Mouse (Mus musculus) hindbrain, embryonic 11.5 days (tissue): ENCODE data around the gene Kcna1. TPM values are rescaled to one million over a fixed set of nuclear protein-coding genes. Genes with fewer than 3 reads are reported as not detected.

Source experiments
- ATAC-seq: fragments of 200-750 bp; cut with Nextera tagmentation; 2 replicates; pipeline ENCODE4 v1.8.0; 2017; ENCODE audit warnings: mild to moderate bottlenecking, moderate TSS enrichment, moderate library complexity; ENCODE audit not compliant: low FRiP score
- DNase-seq: peaks from one replicate; pipeline ENCODE4 v3.0.0-alpha.2; 2015; ENCODE audit warnings: low spot score
- H3K27ac ChIP-seq: fragments of 300-500 bp; sonication (generic); 2 replicates; pipeline ENCODE4 v1.5.1; 2014; ENCODE audit warnings: mild to moderate bottlenecking, low read depth, low read length
- H3K27me3 ChIP-seq: fragments of 300-500 bp; sonication (generic); 2 replicates; pipeline ENCODE4 v1.6.1; 2014; ENCODE audit warnings: mild to moderate bottlenecking, low read length, moderate library complexity, mixed read lengths; ENCODE audit not compliant: control insufficient read depth, insufficient read depth
- H3K36me3 ChIP-seq: fragments of 300-500 bp; sonication (generic); 2 replicates; pipeline ENCODE4 v1.6.1; 2014; ENCODE audit warnings: mild to moderate bottlenecking, low read length, moderate library complexity, mixed read lengths; ENCODE audit not compliant: control insufficient read depth, insufficient read depth
- H3K4me1 ChIP-seq: fragments of 300-500 bp; sonication (generic); replicated peaks from 2 replicates; pipeline ENCODE4 v1.6.1; 2014; ENCODE audit warnings: low read length, mixed read lengths; ENCODE audit not compliant: control insufficient read depth, insufficient read depth
- H3K4me2 ChIP-seq: fragments of 300-500 bp; sonication (generic); replicated peaks from 2 replicates; pipeline ENCODE4 v1.6.1; 2014; ENCODE audit warnings: mild to moderate bottlenecking, low read depth, low read length
- H3K4me3 ChIP-seq: fragments of 300-500 bp; sonication (generic); 2 replicates; pipeline ENCODE4 v1.5.1; 2014; ENCODE audit warnings: low read depth, low read length
- H3K9ac ChIP-seq: fragments of 300-500 bp; sonication (generic); 2 replicates; pipeline ENCODE4 v1.6.1; 2014; ENCODE audit warnings: low read depth, low read length
- H3K9me3 ChIP-seq: fragments of 300-500 bp; sonication (generic); 2 replicates; pipeline ENCODE4 v1.6.1; 2016; ENCODE audit warnings: low read length; ENCODE audit not compliant: control insufficient read depth
- WGBS: fragments of 180-500 bp; shearing (Covaris S2); extraction: QIAGEN DNeasy Blood & Tissue Kit; methylation state at CpG from one replicate; pipeline ENCODE4 v1.1.7; 2014; 5-methylcytosine and 5-hydroxymethylcytosine counted together
- polyA plus RNA-seq: library from polyadenylated mRNA; unstranded; fragments of >200 nt; fragmentation: Nextera tagmentation; extraction: Ambion mirVana; gene quantifications from 2 replicates; pipeline ENCODE4 v1.2.1, GENCODE M21; 2014

Gene Kcna1
- polyA plus RNA-seq, 1 experiment from 2014 or later = 0.40 TPM

DNA sequence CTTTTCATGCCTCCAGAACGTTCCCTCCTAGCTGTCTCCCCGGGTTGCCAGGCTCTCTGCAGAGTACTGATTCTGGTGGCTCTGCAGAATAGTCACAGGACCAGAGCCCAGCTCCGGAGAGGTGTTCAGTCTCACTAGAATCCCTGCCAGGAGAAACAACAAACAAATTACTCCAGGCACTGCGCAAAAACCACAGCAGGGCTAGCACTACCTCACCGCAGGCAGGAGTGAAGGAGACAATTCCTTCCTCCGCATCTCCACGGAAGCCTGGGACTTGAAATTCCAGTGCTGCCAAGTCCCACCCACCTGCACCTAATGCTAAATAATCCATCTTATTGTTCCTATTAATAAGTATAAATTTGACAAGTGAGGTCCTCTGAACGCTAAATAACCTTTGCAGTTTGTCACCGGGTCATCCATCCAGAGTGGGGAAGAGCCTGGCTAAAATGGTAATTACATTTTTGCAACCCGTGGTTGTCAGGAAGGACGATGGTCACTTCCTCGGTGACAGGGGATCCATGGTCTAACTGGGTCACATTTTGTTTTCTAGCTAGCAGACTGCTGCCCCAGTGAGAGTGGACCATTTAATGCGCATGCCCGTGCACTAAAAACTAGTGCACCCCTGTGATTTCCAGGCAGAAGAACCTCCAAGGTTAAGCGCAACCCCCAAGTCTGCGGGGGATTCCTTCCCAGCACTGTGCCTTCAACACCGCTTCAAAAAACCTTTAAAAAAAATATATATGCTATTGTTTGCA is 36.8 kb downstream of the Kcna1 start:
- WGBS = 74% methylated on average over 17 of the region's 17 CpGs
- Histone ChIP-seq H3K4me2 (no peak overlapping the region), H3K36me3 (no peaks in the 10 kb centered on the region), H3K9me3 (no peaks in the 10 kb centered on the region), H3K4me3 (no peak overlapping the region), H3K4me1 (no peaks in the 10 kb centered on the region), H3K27ac (no peak overlapping the region), H3K9ac (no peak overlapping the region), H3K27me3 (no peaks in the 10 kb centered on the region)
- ATAC-seq = no peak
- no peak for DNase-seq

GRCm38 (mm10) chr6:126601843-126602326 is 44.3 kb downstream of the Kcna1 start:
- no peak overlapping the region for H3K4me2 ChIP-seq
- H3K4me1 ChIP-seq = no peaks in the 10 kb centered on the region
- DNase-seq (no peak), ATAC-seq (no peak)
- H3K27me3 ChIP-seq = no peaks in the 10 kb centered on the region
- H3K9me3 ChIP-seq = no peaks in the 10 kb centered on the region
- no peak overlapping the region for H3K4me3 ChIP-seq
- no peak overlapping the region for H3K27ac ChIP-seq
- H3K9ac ChIP-seq = no peak overlapping the region
- H3K36me3 ChIP-seq = no peaks in the 10 kb centered on the region
- WGBS = 87% methylated on average over 13 of the region's 13 CpGs

- no peak overlapping the region for H3K4me3 ChIP-seq
- no peaks in the 10 kb centered on the region for H3K9me3 ChIP-seq
- H3K27ac ChIP-seq = no peak overlapping the region
- H3K9ac ChIP-seq = no peak overlapping the region
- no peaks in the 10 kb centered on the region for H3K4me1 ChIP-seq
- WGBS = 82% methylated on average over 3 of the region's 3 CpGs
- DNase-seq = peak; percentile 8
- H3K4me2 ChIP-seq = no peak overlapping the region
- no peaks in the 10 kb centered on the region for H3K27me3 ChIP-seq
- ATAC-seq = no peak
- H3K36me3 ChIP-seq = no peaks in the 10 kb centered on the region
Measured at GRCm38 (mm10) chr6:126599201-126599995, 46.8 kb downstream of the Kcna1 start.

DNA sequence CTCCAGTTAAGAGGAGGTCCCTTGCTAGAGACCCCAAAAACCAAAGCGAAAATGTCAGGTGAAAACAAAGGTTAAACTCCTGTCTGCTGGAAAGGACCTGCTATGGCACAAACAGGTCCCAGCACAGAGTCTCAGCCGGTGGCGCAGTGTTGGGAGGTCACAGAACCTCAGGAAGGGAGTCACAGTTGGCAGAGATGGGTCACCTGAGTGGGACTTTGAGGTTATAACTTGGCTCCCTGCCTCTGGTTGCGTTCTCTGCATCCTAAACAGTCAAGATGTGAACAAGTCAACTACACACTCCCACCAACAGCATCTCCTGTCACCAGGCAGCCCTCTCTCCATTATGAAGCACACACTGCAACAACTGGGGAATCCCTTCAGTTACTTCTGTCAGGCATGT is 48.4 kb downstream of the Kcna1 start:
- ATAC-seq (no peak), DNase-seq (no peak)
- 94% methylated on average over 4 of the region's 4 CpGs for WGBS

GRCm38 (mm10) chr6:126595805-126596629 is 50.2 kb downstream of the Kcna1 start:
- DNase-seq (no peak), ATAC-seq (no peak)
- 86% methylated on average over 18 of the region's 18 CpGs for WGBS
- no peak overlapping the region for H3K4me2 ChIP-seq
- no peaks in the 10 kb centered on the region for H3K9me3 ChIP-seq
- H3K27ac ChIP-seq = no peak overlapping the region
- H3K4me3 ChIP-seq = no peak overlapping the region
- no peak overlapping the region for H3K9ac ChIP-seq
- H3K36me3 ChIP-seq = no peaks in the 10 kb centered on the region
- no peaks in the 10 kb centered on the region for H3K27me3 ChIP-seq
- no peaks in the 10 kb centered on the region for H3K4me1 ChIP-seq

More for the DNA sequence above, 48.4 kb downstream of the Kcna1 start:
- Histone ChIP-seq H3K9me3 (no peaks in the 10 kb centered on the region), H3K4me3 (no peak overlapping the region), H3K4me2 (no peak overlapping the region), H3K27me3 (no peaks in the 10 kb centered on the region), H3K4me1 (no peaks in the 10 kb centered on the region), H3K9ac (no peak overlapping the region), H3K36me3 (no peaks in the 10 kb centered on the region), H3K27ac (no peak overlapping the region)

DNA sequence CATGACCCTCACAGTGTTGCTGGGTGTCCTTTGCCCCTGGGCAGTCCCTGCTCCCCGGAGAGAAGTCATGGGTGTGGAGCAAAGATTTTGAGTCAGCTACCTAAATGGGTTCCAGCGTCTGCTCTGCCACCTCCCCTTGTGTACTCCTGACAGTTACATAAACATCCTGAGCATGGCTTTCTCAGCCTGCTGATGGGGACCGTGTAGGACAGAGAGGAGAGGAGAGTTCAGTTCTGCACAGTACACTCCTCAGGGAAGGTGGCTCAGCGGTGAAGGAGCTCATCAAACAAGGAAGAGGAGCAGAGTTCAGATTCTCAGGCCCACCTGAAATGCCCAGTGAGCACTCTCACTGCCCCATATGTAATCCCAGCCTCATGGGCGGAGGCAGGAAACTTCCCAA is 51.1 kb downstream of the Kcna1 start:
- Histone ChIP-seq H3K36me3 (no peaks in the 10 kb centered on the region), H3K4me1 (no peaks in the 10 kb centered on the region), H3K27me3 (no peaks in the 10 kb centered on the region), H3K4me3 (no peak overlapping the region), H3K9ac (no peak overlapping the region), H3K27ac (no peak overlapping the region), H3K9me3 (no peaks in the 10 kb centered on the region), H3K4me2 (no peak overlapping the region)
- DNase-seq = no peak
- ATAC-seq = no peak
- WGBS = 46% methylated on average over 5 of the region's 5 CpGs

- H3K9ac ChIP-seq = no peak overlapping the region
- no peaks in the 10 kb centered on the region for H3K36me3 ChIP-seq
- no peak overlapping the region for H3K4me2 ChIP-seq
- 86% methylated on average over 8 of the region's 8 CpGs for WGBS
- no peaks in the 10 kb centered on the region for H3K27me3 ChIP-seq
- H3K4me1 ChIP-seq = no peaks in the 10 kb centered on the region
- H3K9me3 ChIP-seq = no peaks in the 10 kb centered on the region
- no peak overlapping the region for H3K27ac ChIP-seq
- DNase-seq (no peak), ATAC-seq (no peak)
- H3K4me3 ChIP-seq = no peak overlapping the region
Measured at GRCm38 (mm10) chr6:126594365-126594764, 51.8 kb downstream of the Kcna1 start.

DNA sequence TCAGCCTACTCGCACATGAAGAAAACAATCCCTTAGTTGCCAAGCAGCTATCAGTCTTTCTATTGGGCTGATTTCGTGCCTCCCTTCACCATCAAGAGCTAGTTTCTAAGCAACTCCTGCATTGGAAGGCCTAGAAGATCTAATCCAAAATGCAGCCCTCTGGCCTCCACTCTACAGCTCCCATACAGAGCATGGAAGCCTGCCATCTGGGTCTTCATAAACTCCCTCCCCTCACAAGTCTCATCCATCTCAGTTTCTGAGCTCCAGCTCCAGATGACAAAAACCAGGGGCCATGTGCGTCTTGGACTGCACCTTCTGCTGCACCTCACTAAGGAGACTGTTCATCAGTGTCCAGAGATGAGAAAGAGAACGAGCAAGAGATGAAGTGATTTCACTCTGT is 52.8 kb downstream of the Kcna1 start:
- no peak for ATAC-seq
- no peak overlapping the region for H3K9ac ChIP-seq
- no peak for DNase-seq
- no peak overlapping the region for H3K4me2 ChIP-seq
- H3K4me1 ChIP-seq = no peaks in the 10 kb centered on the region
- H3K27ac ChIP-seq = no peak overlapping the region
- H3K36me3 ChIP-seq = no peaks in the 10 kb centered on the region
- no peaks in the 10 kb centered on the region for H3K9me3 ChIP-seq
- no peaks in the 10 kb centered on the region for H3K27me3 ChIP-seq
- H3K4me3 ChIP-seq = no peak overlapping the region
- 90% methylated on average over 4 of the region's 4 CpGs for WGBS
